Mouse (Mus musculus) cerebellum, adult 11 months (tissue): ENCODE results near the gene Cttnbp2.

ENCODE experiments used
- DNase-seq: peaks from one replicate; pipeline ENCODE4 v3.0.0; 2022

Cttnbp2 gene

GRCm38 (mm10) chr6:18514480-18515352 lies at the start of gene Cttnbp2:
Gene Cttnbp2, minus strand, starts transcription at chr6:18514843.
- DNase-seq: peak; percentile 61

GRCm38 (mm10) chr6:18559019-18559418 lies 44.4 kb upstream of the Cttnbp2 start:
- DNase-seq: no peak

GRCm38 (mm10) chr6:18547516-18548465 lies 33.1 kb upstream of the Cttnbp2 start:
- no peak for DNase-seq

- no peak for DNase-seq
Measured at GRCm38 (mm10) chr6:18543878-18544277, 29.2 kb upstream of the Cttnbp2 start.

- DNase-seq: no peak
Measured at GRCm38 (mm10) chr6:18540396-18540795, 25.8 kb upstream of the Cttnbp2 start.

GRCm38 (mm10) chr6:18530394-18530793 lies 15.8 kb upstream of the Cttnbp2 start:
- DNase-seq: no peak

GRCm38 (mm10) chr6:18517626-18518025 lies 3.0 kb upstream of the Cttnbp2 start:
- DNase-seq: no peak

- DNase-seq: no peak
Measured at GRCm38 (mm10) chr6:18513611-18514473, 801 bp downstream of the Cttnbp2 start.

GRCm38 (mm10) chr6:18511886-18512285 lies 2.8 kb downstream of the Cttnbp2 start:
- DNase-seq: no peak

- no peak for DNase-seq
Measured at GRCm38 (mm10) chr6:18508036-18508435, 6.6 kb downstream of the Cttnbp2 start.

- DNase-seq: no peak
Measured at GRCm38 (mm10) chr6:18499833-18500232, 14.8 kb downstream of the Cttnbp2 start.

- DNase-seq: no peak
Measured at GRCm38 (mm10) chr6:18492977-18493376, 21.7 kb downstream of the Cttnbp2 start.

GRCm38 (mm10) chr6:18492248-18492901 lies 22.3 kb downstream of the Cttnbp2 start:
- no peak for DNase-seq

GRCm38 (mm10) chr6:18485087-18485486 lies 29.6 kb downstream of the Cttnbp2 start:
- no peak for DNase-seq

GRCm38 (mm10) chr6:18484061-18484460 lies 30.6 kb downstream of the Cttnbp2 start:
- DNase-seq: no peak

GRCm38 (mm10) chr6:18482546-18482945 lies 32.1 kb downstream of the Cttnbp2 start:
- DNase-seq: no peak

- DNase-seq: no peak
Measured at GRCm38 (mm10) chr6:18481781-18482180, 32.9 kb downstream of the Cttnbp2 start.

GRCm38 (mm10) chr6:18477313-18477930 lies 37.2 kb downstream of the Cttnbp2 start:
- no peak for DNase-seq

GRCm38 (mm10) chr6:18474983-18475382 lies 39.7 kb downstream of the Cttnbp2 start:
- DNase-seq: no peak

GRCm38 (mm10) chr6:18474541-18474940 lies 40.1 kb downstream of the Cttnbp2 start:
- no peak for DNase-seq

GRCm38 (mm10) chr6:18469206-18469605 lies 45.4 kb downstream of the Cttnbp2 start:
- DNase-seq: no peak

GRCm38 (mm10) chr6:18467777-18468176 lies 46.9 kb downstream of the Cttnbp2 start:
- no peak for DNase-seq
